Comparison of ENCODE assay signal across 8 mouse cellular contexts in the genomic region with DNA sequence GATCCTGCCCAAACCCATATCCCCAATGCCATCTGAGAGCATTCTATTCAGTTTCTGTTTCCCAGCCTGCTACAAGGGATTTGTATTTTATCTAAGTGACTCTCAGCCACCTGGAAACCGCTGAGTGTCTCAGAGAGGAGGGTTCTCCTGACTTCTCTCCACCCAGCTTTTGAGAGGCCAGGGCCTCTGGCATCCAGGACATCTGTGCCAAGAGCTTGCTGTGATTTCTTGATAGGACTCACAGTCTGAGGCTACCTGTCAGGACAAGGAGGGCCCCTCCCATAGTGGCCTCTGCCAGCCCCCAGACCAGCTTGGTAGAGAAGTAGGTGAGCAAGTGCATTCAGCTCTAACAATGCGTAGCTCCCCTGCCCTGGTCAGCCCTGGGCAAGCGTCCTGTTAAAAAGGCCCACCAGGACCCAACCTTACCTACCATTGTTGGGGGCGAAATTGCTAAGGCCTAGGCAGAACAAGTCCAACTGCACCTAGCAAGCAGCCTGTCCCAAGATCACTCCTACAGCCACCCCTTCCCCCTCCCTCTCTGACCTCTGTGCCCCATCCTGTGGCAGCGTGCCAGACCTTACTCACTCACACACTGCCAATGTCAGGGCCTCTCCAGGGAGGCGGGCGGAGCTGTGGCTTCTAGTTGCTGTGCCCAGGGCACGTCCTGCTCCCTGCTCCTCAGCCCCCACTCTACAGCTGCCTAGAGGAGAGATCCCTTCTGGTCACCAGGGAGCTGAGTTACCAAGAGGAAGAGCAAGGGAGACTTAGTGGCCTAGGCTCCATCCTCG. TPM values are rescaled to one million over a fixed set of nuclear protein-coding genes. Genes with fewer than 3 reads are reported as not detected.
DNase-seq lines count a peak whose midpoint lies in the region; ATAC-seq and TF ChIP-seq lines count a peak whose summit lies in the region.

No protein-coding gene starts in this region.

- ATAC-seq in CD4-positive, CD25-positive, alpha-beta regulatory T cell, adult 4 months, result peak; percentile 85
- peak; percentile 62 for ATAC-seq in granulocyte monocyte progenitor cell, adult 5-6 weeks (replicated peaks; ENCODE audit: poor library complexity, severe bottlenecking)
- ATAC-seq in megakaryocyte, adult 5-6 weeks (ENCODE audit: poor library complexity, severe bottlenecking), result peak; percentile 56
- peak; percentile 40 for ATAC-seq in stomach, postnatal 0 days (ENCODE audit: low FRiP score, low TSS enrichment)

- H3K27ac ChIP-seq in stomach, postnatal 0 days (replicated peaks), result peak overlapping the region; percentile 73

- H3K9me3 ChIP-seq in stomach, postnatal 0 days (ENCODE audit: control insufficient read depth, low read length), result no peaks in the 10 kb centered on the region

- no peaks in the 10 kb centered on the region for H3K27me3 ChIP-seq in stomach, postnatal 0 days (ENCODE audit: control insufficient read depth, insufficient read depth, low read length)

- TF ChIP-seq EP300 in stomach, postnatal 0 days (optimal IDR thresholded peaks at IDR 0.05), result no peak

- peak overlapping the region; percentile 9; the same call in 1 of the 2 replicates for H3K9ac ChIP-seq in stomach, postnatal 0 days (ENCODE audit: low read length)

- no peak for TF ChIP-seq CTCF in stomach, postnatal 0 days (IDR thresholded peaks at IDR 0.05; ENCODE audit: low read depth)

- peaks cover 9% of the 10 kb centered on the region for H3K4me1 ChIP-seq in stomach, postnatal 0 days (replicated peaks; ENCODE audit: control insufficient read depth, insufficient read depth)

- no peaks in the 10 kb centered on the region for H3K36me3 ChIP-seq in stomach, postnatal 0 days (ENCODE audit: control insufficient read depth, insufficient read depth, low read length)

- WGBS in stomach, postnatal 0 days, result 42% methylated on average over 9 of the region's 9 CpGs

- peak; percentile 97 for DNase-seq in adrenal gland, adult 2 months
- peak; percentile 93 to 94 for DNase-seq in kidney, adult 8-10 months
- peak; percentile 92 for DNase-seq in stomach, postnatal 0 days (ENCODE audit: low spot score)
- no peak for DNase-seq in right cerebral cortex, postnatal 10 days (ENCODE audit: low spot score in 2 of 2)
- no peak for DNase-seq in frontal cortex, adult 2 months (ENCODE audit: extremely low spot score in 1 of 2, low spot score in 1 of 2)

- H3K4me2 ChIP-seq in stomach, postnatal 0 days (replicated peaks; ENCODE audit: low read depth), result no peak overlapping the region

- no peak overlapping the region for H3K4me3 ChIP-seq in stomach, postnatal 0 days (ENCODE audit: low read depth, low read length)

RNA-seq across cellular contexts. Expression of a gene that starts 41.9 kb away (rescaled TPM):
- 1 to 10 TPM; 1.7 to 3.7 TPM for polyA plus RNA-seq in CD4-positive, CD25-positive, alpha-beta regulatory T cell, adult 4 months (2017; shearing (Covaris generic))
- total RNA-seq in adrenal gland, adult 2 months (2021), result 100 to 1,000 TPM; 144 to 197 TPM
- polyA plus RNA-seq in adrenal gland, adult 2 months (2012; rRNA removed), result 89.0 and 127 TPM in 2 replicates
- total RNA-seq in granulocyte monocyte progenitor cell, adult 5-6 weeks (2014; fragmentation: Nextera tagmentation), result 15.8 and 18.8 TPM in 2 replicates
- total RNA-seq in granulocyte monocyte progenitor cell, adult 5-6 weeks (2017), result 27.4 and 38.2 TPM in 2 replicates
- 15.3 and 15.5 TPM in 2 replicates for total RNA-seq in megakaryocyte, adult 5-6 weeks (2015)
- 18.0 and 18.4 TPM in 2 replicates for total RNA-seq in megakaryocyte, adult 5-6 weeks (2017)
- polyA plus RNA-seq in stomach, postnatal 0 days (2015; fragmentation: Nextera tagmentation; extraction: Ambion mirVana), result 9.6 and 11.2 TPM in 2 replicates
- 45.4 and 46.4 TPM in 2 replicates for polyA plus RNA-seq in frontal cortex, adult 2 months (2012; rRNA removed)

Comparison
In these comparisons a context has a peak if more than half of its experiments do, and no peak if none do; other contexts are left out.
1. DNase-seq: peak in adrenal gland, adult 2 months (single experiment), kidney, adult 8-10 months (2 of 2) and stomach, postnatal 0 days (single experiment); none in right cerebral cortex, postnatal 10 days (0 of 2) and frontal cortex, adult 2 months (0 of 2).
2. Peak in every context shown above with its lines, with median percentiles within 50 percentile points of each other: ATAC-seq.